ENCODE assay signal across 24 mouse cellular contexts in genomic region chr15:28113491-28113890, GRCm38 (mm10).
"Had no signal": no experiment of that assay in that cellular context is flagged by ENCODE, and none has a peak within 500 bp of the region (broad histone marks: within the 10 kb centered on the region; RNA-seq: fewer than 3 reads in every experiment).

No protein-coding gene starts in this region.

- H3K36me3 ChIP-seq: heart, embryonic 10.5 days; heart, embryonic 12.5 days; hindbrain, embryonic 10.5 days; hindbrain, embryonic 12.5 days; intestine, embryonic 15.5 days; limb, embryonic 10.5 days; limb, embryonic 12.5 days; liver, embryonic 13.5 days; liver, embryonic 15.5 days had no signal

- DNase-seq: forebrain, postnatal 0 days; gastrocnemius, postnatal 14 days; gastrocnemius, postnatal 36 days; heart, adult 18-20 months; heart, postnatal 10 days; heart, postnatal 4 days; liver; liver, embryonic 13.5 days; liver, postnatal 0 days had no signal

- H3K4me1 ChIP-seq: heart, embryonic 10.5 days; hindbrain, embryonic 12.5 days; intestine, embryonic 15.5 days; limb, embryonic 10.5 days; limb, embryonic 12.5 days; liver, embryonic 13.5 days; liver, embryonic 15.5 days had no signal

- ATAC-seq: forebrain, postnatal 0 days; hindbrain, embryonic 16.5 days; inflammation-experienced regulatory T-cells, adult 6 months; intestine, embryonic 15.5 days; intestine, postnatal 0 days; liver, postnatal 0 days had no signal

- H3K27me3 ChIP-seq: heart, embryonic 12.5 days; hindbrain, embryonic 12.5 days; intestine, embryonic 15.5 days; limb, embryonic 12.5 days; liver, embryonic 13.5 days; liver, embryonic 15.5 days had no signal

- H3K9ac ChIP-seq: forebrain, postnatal 0 days; heart, embryonic 12.5 days; hindbrain, embryonic 12.5 days; hindbrain, embryonic 14.5 days; intestine, embryonic 15.5 days; limb, embryonic 12.5 days; liver, embryonic 13.5 days; liver, embryonic 15.5 days; liver, postnatal 0 days had no signal

- H3K9me3 ChIP-seq: heart, embryonic 10.5 days; heart, embryonic 12.5 days; hindbrain, embryonic 10.5 days; hindbrain, embryonic 12.5 days; intestine, embryonic 15.5 days; limb, embryonic 10.5 days; limb, embryonic 12.5 days; liver, embryonic 13.5 days; liver, embryonic 15.5 days had no signal

- H3K27ac ChIP-seq: heart, embryonic 10.5 days; hindbrain, embryonic 10.5 days; hindbrain, embryonic 12.5 days; hindbrain, embryonic 14.5 days; intestine, embryonic 15.5 days; layer of hippocampus, adult 2 months; left cerebral cortex, adult 2 months; limb, embryonic 10.5 days; limb, embryonic 12.5 days; liver, embryonic 13.5 days; liver, embryonic 15.5 days had no signal

- H3K4me3 ChIP-seq: heart, embryonic 10.5 days; heart, embryonic 12.5 days; hindbrain, embryonic 10.5 days; hindbrain, embryonic 12.5 days; intestine, embryonic 15.5 days; layer of hippocampus, adult 2 months; left cerebral cortex, adult 2 months; limb, embryonic 10.5 days; limb, embryonic 12.5 days; liver, embryonic 13.5 days; liver, embryonic 15.5 days had no signal

- H3K4me2 ChIP-seq: heart, embryonic 12.5 days; hindbrain, embryonic 12.5 days; hindbrain, embryonic 14.5 days; intestine, embryonic 15.5 days; limb, embryonic 12.5 days; liver, embryonic 11.5 days; liver, embryonic 13.5 days; liver, embryonic 15.5 days had no signal
